Mouse (Mus musculus): ENCODE data around the gene Psg20. TPM values are rescaled to one million over a fixed set of nuclear protein-coding genes. Genes with fewer than 3 reads are reported as not detected.
"Not testable (repeated sequence)": the region's sequence is repeated elsewhere in the genome, so short reads cannot be mapped to it uniquely, and the experiment has no call there.

The Psg20 gene
- total RNA-seq (2021): not detected
- long read RNA-seq, experiment 1: 0 reads
- long read RNA-seq, experiment 2: 0 reads

- no peak for DNase-seq
- intact Hi-C loops (cut with DNase I; ENCODE audit: low total_unique reads): no loop called here
Observed at GRCm38 (mm10) chr7:18686085-18686484, at the start of gene Psg20. Psg20 (minus strand) TSS chr7:18686185.

GRCm38 (mm10) chr7:18734451-18734850, 48.5 kb upstream of the Psg20 start:
- intact Hi-C loops (cut with DNase I; ENCODE audit: low total_unique reads): no loop called here
- DNase-seq: no peak

GRCm38 (mm10) chr7:18733111-18733510, 47.1 kb upstream of the Psg20 start:
- no peak for DNase-seq
- intact Hi-C loops (cut with DNase I; ENCODE audit: low total_unique reads): no loop called here

GRCm38 (mm10) chr7:18728391-18728790, 42.4 kb upstream of the Psg20 start:
- no peak for DNase-seq
- intact Hi-C loops (cut with DNase I; ENCODE audit: low total_unique reads): no loop called here

- intact Hi-C loops (cut with DNase I; ENCODE audit: low total_unique reads); DNase-seq: not testable (repeated sequence)
Observed at GRCm38 (mm10) chr7:18725931-18726330, 39.9 kb upstream of the Psg20 start.

- intact Hi-C loops (cut with DNase I; ENCODE audit: low total_unique reads): no loop called here
- DNase-seq: no peak
Observed at GRCm38 (mm10) chr7:18724001-18724400, 38.0 kb upstream of the Psg20 start.

- intact Hi-C loops (cut with DNase I; ENCODE audit: low total_unique reads): no loop called here
- DNase-seq: no peak
Observed at GRCm38 (mm10) chr7:18717790-18718189, 31.8 kb upstream of the Psg20 start, which contains the start of gene Psg22. Psg22 (plus strand) TSS chr7:18718090.

- DNase-seq: peak; percentile 7
- intact Hi-C loops (cut with DNase I; ENCODE audit: low total_unique reads): no loop called here
Observed at GRCm38 (mm10) chr7:18715546-18715945, 29.6 kb upstream of the Psg20 start.

GRCm38 (mm10) chr7:18710846-18711245, 24.9 kb upstream of the Psg20 start:
- intact Hi-C loops (cut with DNase I; ENCODE audit: low total_unique reads): no loop called here
- no peak for DNase-seq

- DNase-seq; intact Hi-C loops (cut with DNase I; ENCODE audit: low total_unique reads): not testable (repeated sequence)
Observed at GRCm38 (mm10) chr7:18710331-18710730, 24.3 kb upstream of the Psg20 start.

- intact Hi-C loops (cut with DNase I; ENCODE audit: low total_unique reads): no loop called here
- no peak for DNase-seq
Observed at GRCm38 (mm10) chr7:18685586-18685985, 399 bp downstream of the Psg20 start.

GRCm38 (mm10) chr7:18679772-18680171, 6.2 kb downstream of the Psg20 start:
- DNase-seq: no peak
- intact Hi-C loops (cut with DNase I; ENCODE audit: low total_unique reads): no loop called here

- DNase-seq; intact Hi-C loops (cut with DNase I; ENCODE audit: low total_unique reads): not testable (repeated sequence)
Observed at GRCm38 (mm10) chr7:18656625-18657024, 29.4 kb downstream of the Psg20 start, which contains the start of gene Psg21. Psg21 (minus strand) TSS chr7:18656725.

- DNase-seq; intact Hi-C loops (cut with DNase I; ENCODE audit: low total_unique reads): not testable (repeated sequence)
Observed at GRCm38 (mm10) chr7:18626921-18627320, 59.1 kb downstream of the Psg20 start.

Other genes starting within 250 kb of the Psg20 start
- not detected for gene Psg26, start 202.0 kb downstream of the Psg20 start, total RNA-seq (2021)
- gene Psg25, start 153.9 kb downstream of the Psg20 start, total RNA-seq (2021): not detected
- gene Psg27, start 118.9 kb downstream of the Psg20 start, total RNA-seq (2021): not detected
- gene Psg23, start 69.7 kb downstream of the Psg20 start, total RNA-seq (2021): not detected
- not detected for gene Psg21, start 29.5 kb downstream of the Psg20 start, total RNA-seq (2021)
- gene Psg22, start 31.9 kb upstream of the Psg20 start, total RNA-seq (2021): not detected
- gene Psg19, start 112.3 kb upstream of the Psg20 start, total RNA-seq (2021): not detected
- not detected for gene Psg17, start 135.4 kb upstream of the Psg20 start, total RNA-seq (2021)
- gene Mill2, start 153.8 kb upstream of the Psg20 start, total RNA-seq (2021): 1 to 10 TPM; 2.6 to 3.2 TPM
- gene Pglyrp1, start 185.1 kb upstream of the Psg20 start, total RNA-seq (2021): 1 to 10 TPM; 1.4 to 1.5 TPM
- 1 to 10 TPM; 5.1 TPM for gene Ccdc61, start 224.2 kb upstream of the Psg20 start, total RNA-seq (2021)
- 1 to 10 TPM; 2.6 to 3.3 TPM for gene Nova2, start 239.7 kb upstream of the Psg20 start, total RNA-seq (2021)